Mouse (Mus musculus) thymus, adult 2 months (tissue): Measurements from ENCODE around the gene Pde4a.

Experiments used
- CTCF ChIP-seq: fragments of 200-500 bp; IDR thresholded peaks from 2 replicates; pipeline ENCODE4 v1.5.1; 2012; ENCODE audit warnings: mild to moderate bottlenecking, control low read depth, low read length, moderate library complexity, borderline replicate concordance; ENCODE audit not compliant: control insufficient read depth, poor library complexity, insufficient read depth; ENCODE audit errors: extremely low read depth
- POLR2A ChIP-seq: fragments of 200-500 bp; IDR thresholded peaks from 2 replicates; pipeline ENCODE4 v1.6.1; 2012; ENCODE audit warnings: mild to moderate bottlenecking, low read length, control low read depth, moderate library complexity; ENCODE audit not compliant: control insufficient read depth, poor library complexity, insufficient read depth; ENCODE audit errors: extremely low read depth

DNA sequence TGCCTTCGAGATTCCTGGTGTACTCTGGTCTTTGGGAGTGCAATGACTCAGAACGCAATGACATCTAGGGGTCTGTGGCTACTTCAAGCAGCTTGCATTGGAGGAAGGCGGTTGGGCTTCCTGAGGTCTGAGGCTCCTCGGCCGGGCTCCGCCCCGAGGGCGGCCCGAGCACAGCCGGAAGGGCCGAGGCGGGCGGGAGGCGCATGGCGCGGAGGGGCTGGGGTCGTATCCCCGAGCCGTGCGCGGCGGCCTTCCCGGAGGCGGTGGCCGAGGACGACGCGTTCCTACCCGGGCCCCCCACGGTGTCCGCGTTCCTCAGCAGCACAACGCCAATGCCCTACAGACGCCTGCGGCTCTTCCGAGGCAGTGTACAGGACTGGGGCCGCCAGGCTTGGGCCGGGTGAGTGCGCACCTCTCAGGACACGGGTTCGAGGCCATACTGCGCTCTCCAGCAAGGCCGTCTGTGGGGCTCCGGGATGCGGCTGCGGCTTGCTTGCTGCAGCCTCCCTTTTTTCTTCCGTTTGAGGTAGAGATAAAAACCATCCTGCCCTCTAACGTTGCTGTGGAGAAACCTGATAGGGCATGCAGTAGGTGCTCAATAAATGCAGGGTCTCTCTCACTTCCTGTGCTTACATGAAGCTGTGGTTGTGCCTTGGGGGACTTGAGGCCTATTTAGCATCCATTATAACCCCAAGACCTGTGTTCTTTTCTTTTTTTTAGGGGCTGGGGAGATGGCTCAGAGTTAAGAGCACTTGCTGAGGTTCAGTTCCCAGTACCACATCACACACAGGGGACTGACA lies 16.1 kb downstream of the Pde4a start:
- no peak for TF ChIP-seq CTCF
- TF ChIP-seq POLR2A, result no peak
